Mouse (Mus musculus) megakaryocyte, embryonic 14.5 days (primary cell): ENCODE measurements at regions not wholly inside any gene's neighbourhood (a gene's known extent, or its start where the extent isn't known, plus 50 kb on each side); places are given as distances from the start of the nearest gene placed in this dataset.

Experiments used
- FLI1 ChIP-seq: IDR thresholded peaks from 2 replicates; pipeline ENCODE4 v1.6.1; 2012; ENCODE audit warnings: low read length, inconsistent platforms, mixed read lengths
- GATA1 ChIP-seq: IDR thresholded peaks from 3 replicates; pipeline ENCODE4 v1.6.1; 2012; ENCODE audit warnings: mixed read lengths, low read length, inconsistent platforms, borderline replicate concordance

GRCm38 (mm10) chr5:17271722-17272479 lies 101.1 kb upstream of the Speer4f2 start:
- TF ChIP-seq FLI1 (no peak), GATA1 (no peak)
